Mouse (Mus musculus): ENCODE data around the gene Ksr2. TPM values are rescaled to one million over a fixed set of nuclear protein-coding genes. Genes with fewer than 3 reads are reported as not detected.
"Not testable (repeated sequence)": the region's sequence is repeated elsewhere in the genome, so short reads cannot be mapped to it uniquely, and the experiment has no call there.

The Ksr2 gene
- total and polyA plus RNA-seq, 2 experiments from 2014 or later: 8.9 to 14.5 TPM

DNA sequence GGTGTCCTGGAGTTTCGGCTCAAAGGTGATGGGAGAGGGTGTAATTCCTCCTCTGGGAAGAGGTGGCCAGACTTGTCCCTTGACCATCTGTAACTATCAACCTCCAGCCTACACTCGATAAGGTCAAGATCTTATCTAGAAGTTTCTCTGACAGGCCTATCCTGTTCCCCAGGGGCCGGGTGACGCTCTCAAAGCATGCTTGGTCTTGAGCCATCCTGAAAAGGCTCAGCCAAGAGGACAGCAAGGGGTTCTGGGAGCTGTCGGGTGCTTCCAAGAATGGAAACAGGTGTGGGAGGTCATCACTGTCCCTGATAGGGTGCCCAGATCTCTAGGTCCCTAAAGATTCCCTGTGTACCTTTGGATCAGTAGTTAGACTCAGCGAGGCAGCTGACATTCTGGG lies 4.4 kb upstream of the Ksr2 start:
- Histone ChIP-seq H3K9me3 (ENCODE audit: low read length) (no peaks in the 10 kb centered on the region), H3K27ac (ENCODE audit: low read depth, low read length) (no peak overlapping the region), H3K27me3 (ENCODE audit: insufficient read depth, low read length) (no peaks in the 10 kb centered on the region), H3K36me3 (ENCODE audit: insufficient read depth, low read length) (no peaks in the 10 kb centered on the region), H3K4me3 (ENCODE audit: low read depth, low read length) (no peak overlapping the region), H3K4me2 (ENCODE audit: low read depth, low read length, poor library complexity, severe bottlenecking) (no peak overlapping the region), H3K9ac (replicated peaks; ENCODE audit: low read length, poor library complexity, severe bottlenecking) (no peak overlapping the region), H3K4me1 (ENCODE audit: insufficient read depth, low read length) (no peaks in the 10 kb centered on the region)
- 74% methylated on average over 6 of the region's 6 CpGs for WGBS
- ATAC-seq (ENCODE audit: low FRiP score): no peak
- DNase-seq (ENCODE audit: low spot score): no peak
- no peak for TF ChIP-seq CTCF (IDR thresholded peaks at IDR 0.05)

DNA sequence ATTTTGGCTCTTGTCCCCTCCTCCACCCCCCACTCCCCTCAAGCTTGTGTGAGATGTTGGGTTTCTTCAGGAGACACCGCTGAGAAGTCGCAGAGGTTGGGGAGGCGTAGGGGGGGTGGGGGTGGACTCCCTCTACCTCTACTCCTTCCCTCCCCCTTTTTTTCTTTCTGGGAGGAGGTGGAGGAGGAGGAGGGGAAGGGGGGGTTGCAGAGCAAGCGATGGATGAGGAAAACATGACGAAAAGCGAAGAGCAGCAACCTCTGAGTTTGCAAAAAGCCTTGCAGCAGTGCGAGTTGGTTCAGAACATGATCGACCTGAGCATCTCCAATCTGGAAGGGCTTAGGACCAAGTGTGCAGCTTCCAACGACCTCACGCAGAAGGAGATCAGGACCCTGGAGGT lies 811 bp downstream of the Ksr2 start:
- WGBS: 0% methylated on average over 6 of the region's 10 CpGs
- H3K27ac ChIP-seq (ENCODE audit: low read depth, low read length): peak overlapping the region; percentile 98
- no peak for TF ChIP-seq CTCF (IDR thresholded peaks at IDR 0.05)

GRCm38 (mm10) chr5:117415011-117415912 lies 1.5 kb downstream of the Ksr2 start:
- DNase-seq (ENCODE audit: low spot score): peak; percentile 44
- TF ChIP-seq CTCF (IDR thresholded peaks at IDR 0.05): peak; percentile 63
- Histone ChIP-seq H3K9me3 (ENCODE audit: low read length) (no peaks in the 10 kb centered on the region), H3K9ac (replicated peaks; ENCODE audit: low read length, poor library complexity, severe bottlenecking) (peak overlapping the region; percentile 96), H3K4me3 (ENCODE audit: low read depth, low read length) (peak overlapping the region; percentile 61), H3K4me1 (ENCODE audit: insufficient read depth, low read length) (0 out of 2 replicates have a peak, but pooled peaks cover 5% of the 10 kb centered on the region), H3K27ac (ENCODE audit: low read depth, low read length) (peak overlapping the region; percentile 98), H3K4me2 (ENCODE audit: low read depth, low read length, poor library complexity, severe bottlenecking) (peak overlapping the region; percentile 77), H3K36me3 (ENCODE audit: insufficient read depth, low read length) (no peaks in the 10 kb centered on the region), H3K27me3 (ENCODE audit: insufficient read depth, low read length) (no peaks in the 10 kb centered on the region)
- WGBS: 13% methylated on average over 18 of the region's 19 CpGs
- no peak for ATAC-seq (ENCODE audit: low FRiP score)

More for the DNA sequence above, 811 bp downstream of the Ksr2 start:
- DNase-seq (ENCODE audit: low spot score) (peak; percentile 27), ATAC-seq (ENCODE audit: low FRiP score) (peak; percentile 25)
- Histone ChIP-seq H3K4me3 (ENCODE audit: low read depth, low read length) (peak overlapping the region; percentile 61), H3K27me3 (ENCODE audit: insufficient read depth, low read length) (no peaks in the 10 kb centered on the region), H3K9me3 (ENCODE audit: low read length) (no peaks in the 10 kb centered on the region), H3K4me2 (ENCODE audit: low read depth, low read length, poor library complexity, severe bottlenecking) (peak overlapping the region; percentile 77), H3K36me3 (ENCODE audit: insufficient read depth, low read length) (no peaks in the 10 kb centered on the region), H3K9ac (replicated peaks; ENCODE audit: low read length, poor library complexity, severe bottlenecking) (peak overlapping the region; percentile 96), H3K4me1 (ENCODE audit: insufficient read depth, low read length) (0 out of 2 replicates have a peak, but pooled peaks cover 5% of the 10 kb centered on the region)

- no peak for TF ChIP-seq CTCF (IDR thresholded peaks at IDR 0.05)
- Histone ChIP-seq H3K27me3 (ENCODE audit: insufficient read depth, low read length) (no peaks in the 10 kb centered on the region), H3K27ac (ENCODE audit: low read depth, low read length) (no peak overlapping the region), H3K4me3 (ENCODE audit: low read depth, low read length) (no peak overlapping the region), H3K36me3 (ENCODE audit: insufficient read depth, low read length) (no peaks in the 10 kb centered on the region), H3K9me3 (ENCODE audit: low read length) (no peaks in the 10 kb centered on the region), H3K9ac (replicated peaks; ENCODE audit: low read length, poor library complexity, severe bottlenecking) (no peak overlapping the region), H3K4me2 (ENCODE audit: low read depth, low read length, poor library complexity, severe bottlenecking) (no peak overlapping the region), H3K4me1 (ENCODE audit: insufficient read depth, low read length) (0 out of 2 replicates have a peak, but pooled peaks cover 5% of the 10 kb centered on the region)
- no peak for ATAC-seq (ENCODE audit: low FRiP score)
- no peak for DNase-seq (ENCODE audit: low spot score)
- WGBS: 70% methylated on average over 2 of the region's 2 CpGs
Observed at GRCm38 (mm10) chr5:117417442-117417841, 3.6 kb downstream of the Ksr2 start.

GRCm38 (mm10) chr5:117433501-117433900 lies 19.7 kb downstream of the Ksr2 start:
- not testable (repeated sequence) for H3K9me3 ChIP-seq (ENCODE audit: low read length); H3K27ac ChIP-seq (ENCODE audit: low read depth, low read length); H3K4me3 ChIP-seq (ENCODE audit: low read depth, low read length); ATAC-seq (ENCODE audit: low FRiP score); H3K4me1 ChIP-seq (ENCODE audit: insufficient read depth, low read length); DNase-seq (ENCODE audit: low spot score); H3K27me3 ChIP-seq (ENCODE audit: insufficient read depth, low read length); H3K4me2 ChIP-seq (ENCODE audit: low read depth, low read length, poor library complexity, severe bottlenecking); H3K36me3 ChIP-seq (ENCODE audit: insufficient read depth, low read length); H3K9ac ChIP-seq (replicated peaks; ENCODE audit: low read length, poor library complexity, severe bottlenecking)
- WGBS: 96% methylated on average over 7 of the region's 7 CpGs

DNA sequence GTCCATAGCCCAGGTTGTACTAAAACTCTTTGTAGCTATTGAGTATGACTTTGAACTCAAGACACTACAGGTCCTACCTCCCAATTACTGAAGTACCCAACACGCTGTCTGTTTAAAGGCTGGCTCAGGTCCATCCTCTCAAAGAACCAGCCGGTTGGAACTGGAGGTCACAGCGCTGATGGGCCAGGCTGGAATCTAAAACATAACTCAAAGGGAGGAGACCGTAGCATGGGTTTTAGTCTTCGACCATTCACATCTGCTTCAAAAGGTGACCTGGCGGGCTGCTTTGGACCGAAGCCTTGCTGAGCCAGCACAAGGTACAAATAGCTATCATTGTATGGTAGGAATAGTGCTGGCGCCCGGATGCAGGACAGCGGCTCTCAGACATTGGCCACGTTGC lies 26.5 kb downstream of the Ksr2 start:
- ATAC-seq (ENCODE audit: low FRiP score): no peak
- Histone ChIP-seq H3K9ac (replicated peaks; ENCODE audit: low read length, poor library complexity, severe bottlenecking) (no peak overlapping the region), H3K4me3 (ENCODE audit: low read depth, low read length) (no peak overlapping the region), H3K4me2 (ENCODE audit: low read depth, low read length, poor library complexity, severe bottlenecking) (no peak overlapping the region), H3K27ac (ENCODE audit: low read depth, low read length) (no peak overlapping the region), H3K27me3 (ENCODE audit: insufficient read depth, low read length) (no peaks in the 10 kb centered on the region), H3K9me3 (ENCODE audit: low read length) (no peaks in the 10 kb centered on the region), H3K36me3 (ENCODE audit: insufficient read depth, low read length) (no peaks in the 10 kb centered on the region), H3K4me1 (ENCODE audit: insufficient read depth, low read length) (peaks cover 10% of the 10 kb centered on the region)
- DNase-seq (ENCODE audit: low spot score): no peak
- TF ChIP-seq CTCF (IDR thresholded peaks at IDR 0.05): no peak
- 78% methylated on average over 11 of the region's 11 CpGs for WGBS
